Mouse (Mus musculus): Measurements from ENCODE around the gene Galntl6.
A peak's percentile ranks its signal among the peaks of the same experiment; 100 is the strongest.

Gene Galntl6

DNA sequence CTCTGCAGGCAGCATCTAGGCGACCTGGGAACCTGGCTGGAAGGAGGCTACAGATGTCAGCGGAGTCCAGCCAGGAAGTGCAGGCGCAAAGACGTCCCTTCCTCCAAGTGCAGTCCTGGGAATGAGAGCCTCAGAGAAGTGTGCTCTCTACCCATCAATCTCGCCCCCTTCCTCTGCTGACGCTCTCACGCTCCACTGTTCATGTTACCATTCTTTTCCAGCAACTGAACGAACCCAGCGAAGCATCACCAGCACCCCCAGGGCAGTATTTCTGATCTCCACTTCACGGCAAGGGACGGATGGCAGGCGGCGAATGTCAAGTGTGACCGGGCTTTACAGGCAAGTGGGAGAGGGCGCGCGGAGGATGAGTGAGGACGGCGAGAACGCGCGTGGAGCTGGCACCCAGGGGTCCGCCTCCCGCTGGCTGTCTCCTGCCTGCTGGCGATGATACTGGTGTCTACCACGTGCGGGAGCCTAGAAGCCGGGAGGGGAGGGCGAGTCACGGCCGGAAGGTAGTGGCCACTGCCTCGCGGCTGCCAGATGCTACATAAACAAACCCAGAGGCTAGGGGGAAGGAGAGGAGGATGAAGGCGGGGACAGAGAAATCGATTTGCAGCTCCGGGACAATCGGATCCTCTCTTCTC, at the start of gene Galntl6:
Gene Galntl6 (minus strand): TSS at position 445 of the 644 bp plus-strand sequence.
- DNase-seq = peak; percentile 65

DNA sequence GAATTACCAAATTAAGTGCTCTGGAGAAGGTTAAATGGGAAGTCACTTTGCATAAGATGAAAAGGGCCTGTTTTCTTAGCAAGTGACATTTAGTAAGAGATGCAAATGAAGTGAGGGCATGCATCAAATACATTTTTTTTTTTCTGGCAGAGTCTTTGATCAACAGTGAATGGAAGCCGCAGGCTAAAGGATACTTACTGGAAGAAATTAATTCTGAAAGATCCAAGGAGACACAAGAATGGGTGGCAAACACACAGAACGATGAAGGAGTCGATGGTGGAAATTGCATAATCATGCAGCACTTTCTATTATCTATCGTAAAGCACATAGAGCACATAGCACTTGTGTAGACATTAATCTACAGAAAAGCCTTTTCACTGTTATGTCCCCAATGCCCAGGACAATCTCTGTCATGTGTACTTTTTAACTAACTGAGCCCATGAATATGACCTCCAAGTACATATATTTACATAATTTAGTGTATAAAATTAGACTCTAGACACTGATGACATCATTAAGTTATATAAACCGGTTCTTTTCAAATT, 44.8 kb upstream of the Galntl6 start:
- no peak for DNase-seq

DNA sequence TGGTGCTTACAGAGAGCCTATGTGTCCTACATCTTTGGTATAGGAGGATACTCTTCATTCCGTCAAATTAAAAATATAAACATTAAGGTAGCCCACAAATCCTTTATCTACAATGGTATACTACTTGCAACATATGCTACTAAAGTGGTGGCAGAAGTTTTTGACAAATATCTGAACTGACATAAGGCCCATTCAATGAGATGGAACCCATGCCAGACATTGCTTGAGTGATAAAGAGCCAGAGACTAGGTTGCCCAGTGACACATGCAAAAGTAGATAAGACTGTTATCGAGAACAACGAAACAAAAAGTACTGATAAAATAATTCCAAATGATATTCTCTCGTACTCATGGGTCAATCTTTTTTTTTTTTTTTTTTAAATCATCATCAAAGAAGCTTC, 31.3 kb upstream of the Galntl6 start:
- no peak for DNase-seq

DNA sequence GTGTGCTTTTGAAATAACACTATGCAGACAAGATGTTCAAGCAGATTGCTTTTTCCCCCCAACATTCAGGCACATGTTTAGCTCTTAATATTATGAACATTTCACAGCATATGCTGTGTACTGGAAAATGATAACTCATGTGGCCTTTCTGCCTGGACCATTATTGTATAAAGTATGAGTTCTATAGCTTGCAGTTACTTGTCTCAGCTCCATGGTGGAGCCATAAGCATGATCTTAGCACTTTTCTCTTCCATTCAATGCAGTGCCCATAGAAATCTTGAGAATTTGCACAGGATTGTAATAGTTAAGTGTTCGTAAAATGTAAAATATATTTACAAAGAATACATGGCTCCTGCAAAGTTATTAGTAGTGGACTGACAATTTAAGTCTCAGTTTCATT, 18.6 kb upstream of the Galntl6 start:
- DNase-seq = no peak

DNA sequence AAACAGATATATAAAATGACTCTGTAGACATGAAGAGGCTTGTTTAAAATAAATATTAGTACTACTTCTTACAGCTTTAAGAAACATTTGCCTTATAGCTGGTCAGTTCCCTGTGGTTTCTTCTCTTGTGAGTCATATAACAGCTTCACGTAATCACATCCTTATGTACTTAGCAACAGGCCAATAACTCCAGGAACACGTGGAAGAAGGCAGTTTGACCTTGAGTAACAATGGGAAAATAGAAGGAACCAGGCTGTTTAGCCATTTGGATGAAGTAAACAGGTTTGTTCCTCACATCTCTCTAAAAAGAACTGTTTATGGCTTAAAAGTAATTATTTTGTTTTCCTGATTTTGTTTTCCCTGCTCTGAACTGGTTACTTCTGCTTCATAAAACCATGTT, 2.7 kb upstream of the Galntl6 start:
- DNase-seq = no peak

DNA sequence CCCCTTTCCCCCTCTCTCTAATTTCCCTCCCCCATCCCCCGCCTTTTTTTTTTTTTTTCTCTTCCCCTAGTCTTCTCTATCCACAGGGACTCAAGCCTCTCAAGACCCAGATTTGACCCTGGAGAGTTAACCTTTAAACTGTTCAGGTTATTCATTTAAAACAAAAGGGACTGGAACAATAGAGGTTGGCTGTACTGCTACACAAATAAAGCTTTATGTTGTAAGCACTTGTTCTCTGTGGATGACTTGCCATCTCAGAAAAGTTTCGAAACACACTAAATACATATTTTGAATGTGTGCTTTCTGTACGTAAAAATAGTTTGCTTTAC, 1.2 kb upstream of the Galntl6 start:
- DNase-seq = no peak

DNA sequence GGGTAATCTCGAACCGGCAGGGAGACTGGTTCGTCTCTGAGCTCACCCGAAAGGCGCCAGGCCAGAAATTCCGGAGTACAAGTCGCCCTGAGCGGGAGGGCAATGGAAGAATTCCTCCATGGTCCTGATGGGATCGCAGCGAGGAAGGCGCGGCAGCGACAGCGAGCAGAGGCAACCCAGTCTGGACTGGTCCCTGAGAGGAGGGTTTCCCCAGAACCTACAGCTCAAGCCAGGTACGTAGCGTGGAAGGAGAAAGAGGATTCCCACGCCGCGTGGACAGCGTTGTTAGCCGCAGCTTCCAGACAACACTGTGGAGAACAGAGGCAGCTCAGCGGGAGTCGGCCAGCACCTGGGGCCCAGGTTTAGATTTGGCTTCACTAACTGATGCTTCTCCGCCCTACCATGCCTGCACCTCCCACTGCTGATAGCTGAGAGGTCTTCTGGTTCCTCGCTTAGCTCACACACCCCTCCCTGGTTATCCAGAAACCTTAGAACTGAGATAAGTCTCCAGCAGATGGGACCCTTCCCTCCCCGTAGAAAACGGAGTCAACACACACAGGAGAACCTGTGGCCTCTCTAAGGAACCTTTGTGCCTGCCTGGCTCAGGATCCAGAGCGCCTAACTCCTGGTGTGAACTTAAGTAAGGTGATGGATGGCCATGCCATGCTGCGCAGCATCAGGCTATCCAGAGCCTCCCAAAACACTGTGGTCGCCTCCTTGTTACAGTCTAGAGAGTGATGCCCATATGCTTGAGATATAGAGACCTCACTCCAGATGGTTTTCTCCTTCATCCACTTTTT, 600 bp upstream of the Galntl6 start:
- DNase-seq = peak; percentile 56

DNA sequence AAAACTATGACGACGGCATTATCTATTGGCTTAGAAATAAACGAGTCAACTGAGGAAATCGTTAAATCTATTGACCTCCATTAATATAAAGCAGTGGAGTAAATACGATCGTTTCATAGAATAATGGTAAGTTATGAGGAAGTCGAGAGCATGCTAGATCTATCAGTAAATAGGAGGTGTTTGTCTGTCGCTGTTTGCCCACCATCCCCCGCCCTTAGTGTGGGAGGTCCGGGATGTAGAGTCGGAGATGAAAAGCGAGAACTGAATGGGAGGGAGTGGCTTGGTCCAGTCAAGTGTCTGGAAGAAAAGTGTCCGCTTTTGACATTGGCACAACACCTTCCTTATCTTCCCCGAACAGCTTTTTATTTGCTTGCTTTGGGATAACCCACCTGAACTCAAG, 763 bp downstream of the Galntl6 start, which contains the start of gene BC030500:
Gene BC030500 (plus strand): TSS at position 79 of the 400 bp plus-strand sequence.
- DNase-seq = no peak

DNA sequence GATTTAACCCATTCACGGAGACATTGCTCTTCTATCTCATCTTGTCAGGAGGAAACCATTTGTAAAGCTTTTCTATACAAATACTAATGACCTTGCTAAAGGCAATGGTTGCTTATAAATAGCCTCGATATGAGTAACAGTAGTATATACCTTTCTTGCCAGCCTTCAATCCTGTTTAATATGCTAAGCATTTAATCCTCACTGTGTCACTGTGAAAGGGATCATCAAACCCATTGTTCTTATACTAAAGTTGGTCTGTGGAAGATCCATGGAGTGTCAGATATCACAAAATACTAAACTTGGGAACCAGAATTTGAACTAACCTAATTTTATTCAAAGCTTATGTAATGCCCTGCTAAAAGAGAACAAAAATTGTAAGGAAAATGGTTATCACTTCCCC, 8.0 kb downstream of the Galntl6 start:
- no peak for DNase-seq

DNA sequence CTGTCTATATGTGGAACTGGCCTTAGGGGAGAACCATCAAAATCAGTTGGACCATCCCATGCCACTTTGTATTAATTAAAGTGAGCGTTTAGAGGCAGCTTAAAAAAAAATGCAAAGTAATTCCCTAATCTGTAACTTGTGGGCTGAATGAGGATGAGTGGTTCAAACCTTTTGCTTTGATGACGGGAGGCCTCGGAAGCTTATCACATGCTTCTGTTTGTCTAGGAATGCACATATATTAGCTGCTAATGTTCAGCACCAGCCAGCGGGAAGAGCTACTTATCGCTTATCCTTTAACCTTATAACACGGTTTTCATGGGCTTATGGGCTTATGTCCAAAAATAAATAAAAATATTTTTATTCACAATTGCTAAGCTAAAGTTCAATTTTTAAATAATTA, 16.5 kb downstream of the Galntl6 start:
- DNase-seq = no peak

DNA sequence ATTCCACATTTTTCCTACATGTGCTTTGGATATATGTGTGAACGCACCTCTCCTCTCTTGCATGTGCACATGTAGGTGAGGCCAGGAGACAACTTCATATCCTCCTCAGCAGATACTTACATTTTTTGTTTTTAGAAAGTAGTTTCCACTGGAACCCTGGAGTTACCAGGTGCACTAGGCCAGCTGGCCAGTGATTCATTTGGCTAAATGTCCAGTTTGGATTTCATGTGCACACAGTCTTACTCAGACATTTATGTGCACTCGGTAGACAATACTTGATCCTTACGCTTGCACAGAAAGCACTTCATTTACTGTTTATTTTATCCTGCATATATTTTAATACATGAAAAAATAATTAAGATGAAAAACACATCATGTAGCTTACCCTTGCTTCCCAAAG, 21.8 kb downstream of the Galntl6 start:
- DNase-seq = no peak

DNA sequence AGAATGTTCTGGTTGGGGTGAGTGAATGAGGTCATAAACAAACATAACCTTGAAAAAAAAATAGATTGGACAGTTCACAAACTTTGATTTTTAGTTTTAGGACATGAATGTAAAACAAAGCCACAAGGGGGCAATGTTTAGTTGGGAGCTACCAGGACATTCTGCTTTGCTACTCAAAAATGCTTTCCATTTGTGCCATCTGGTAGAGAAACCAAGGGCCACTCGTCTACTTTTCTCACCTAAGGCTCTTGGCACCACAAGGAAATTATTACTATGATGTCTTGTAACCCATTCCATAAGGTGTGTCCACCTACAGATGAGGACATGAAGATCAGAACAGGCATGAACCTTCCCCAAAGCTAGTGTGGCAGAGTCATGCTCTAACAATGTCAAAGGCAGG, 26.0 kb downstream of the Galntl6 start:
- DNase-seq = no peak

DNA sequence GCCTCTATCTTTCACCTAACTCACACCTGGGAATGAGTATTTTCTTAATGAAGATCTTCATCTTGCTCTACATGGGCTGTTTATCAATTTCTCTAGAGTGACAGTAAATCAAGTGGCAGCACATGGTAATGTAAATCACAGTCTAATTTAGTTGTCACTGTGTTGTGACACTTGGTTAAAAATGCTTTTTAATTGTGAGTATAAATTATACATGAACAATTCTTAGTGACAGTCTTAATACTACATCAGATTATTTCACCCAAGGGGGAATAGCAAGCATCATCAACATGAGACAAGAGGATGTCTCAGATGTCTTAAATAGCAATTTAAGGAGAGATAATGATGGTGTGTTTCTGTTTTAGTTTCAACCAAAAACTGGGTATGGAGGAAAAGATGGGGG, 88.1 kb downstream of the Galntl6 start:
- no peak for DNase-seq

DNA sequence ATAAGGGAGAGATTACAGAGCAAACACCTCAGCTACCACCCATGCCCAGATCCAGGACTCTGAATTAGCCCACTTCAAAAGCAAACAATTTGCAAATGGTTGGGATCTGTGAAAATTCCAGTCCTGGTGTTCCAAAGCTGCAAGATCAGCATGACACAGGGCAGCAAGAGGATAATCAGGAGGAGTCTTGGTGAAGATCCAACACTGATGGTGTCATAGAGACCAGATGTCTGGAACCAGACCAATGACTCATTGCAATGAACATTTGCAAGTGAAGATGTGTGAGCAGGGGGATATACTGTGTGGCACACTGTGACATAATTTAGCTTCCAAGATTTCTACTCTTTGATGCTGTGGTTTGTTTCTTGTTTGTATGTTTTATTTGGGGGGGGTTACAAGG, 107.2 kb downstream of the Galntl6 start:
- no peak for DNase-seq

DNA sequence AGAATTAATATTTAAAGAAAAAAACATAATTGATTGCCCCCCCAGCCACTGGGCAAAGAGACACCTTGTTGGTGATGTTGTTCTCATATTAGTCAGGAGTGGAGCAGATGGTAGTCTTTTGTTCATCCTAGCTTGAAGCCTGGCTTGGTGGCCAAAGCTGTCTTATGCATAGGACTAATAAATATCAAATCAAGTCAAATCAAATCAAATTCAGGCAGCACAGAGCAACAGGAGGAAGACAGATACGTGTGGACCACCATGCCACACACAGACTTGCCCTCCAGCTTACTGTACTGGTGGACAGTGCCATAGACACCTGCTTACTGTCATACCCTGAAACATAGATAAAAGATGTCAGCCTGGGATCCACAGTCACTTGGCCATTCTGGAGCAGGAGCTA, 110.6 kb downstream of the Galntl6 start:
- no peak for DNase-seq

DNA sequence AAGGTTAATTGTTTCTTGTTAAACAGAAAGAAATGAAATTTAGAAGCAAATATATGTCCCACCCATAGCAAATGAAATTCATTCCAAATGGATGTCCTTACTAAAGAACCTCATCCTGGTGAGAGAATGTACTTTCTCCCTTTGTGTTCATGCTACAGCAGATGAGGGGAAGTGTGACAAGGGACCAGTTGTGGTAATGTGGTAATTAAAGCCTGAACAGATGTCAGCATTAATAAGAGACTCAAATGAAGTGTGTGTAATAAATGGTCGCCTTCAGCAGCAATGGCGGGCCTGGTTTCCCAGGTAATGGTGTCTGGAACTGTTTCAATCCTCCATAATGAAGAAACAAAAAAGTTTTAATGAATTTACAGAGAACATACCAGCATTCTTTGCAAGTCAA, 158.7 kb downstream of the Galntl6 start:
- no peak for DNase-seq

DNA sequence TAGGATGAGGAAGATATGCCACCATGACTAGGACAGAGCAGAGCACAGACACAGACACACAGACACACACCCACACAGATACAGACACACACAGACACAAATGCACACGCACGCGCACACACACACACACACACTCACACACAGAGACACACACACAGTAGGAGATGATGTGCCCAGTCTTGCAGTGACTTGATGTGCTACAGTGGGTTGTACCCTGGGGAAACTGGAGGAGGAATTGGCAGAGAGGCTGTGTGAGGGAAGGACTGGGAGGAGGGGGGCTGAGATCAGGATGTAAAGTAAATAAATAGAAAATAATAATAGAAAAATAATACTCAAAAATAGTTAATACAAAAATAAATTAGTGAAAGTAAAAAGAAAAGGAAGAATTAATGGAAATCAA, 174.5 kb downstream of the Galntl6 start:
- DNase-seq = no peak

DNA sequence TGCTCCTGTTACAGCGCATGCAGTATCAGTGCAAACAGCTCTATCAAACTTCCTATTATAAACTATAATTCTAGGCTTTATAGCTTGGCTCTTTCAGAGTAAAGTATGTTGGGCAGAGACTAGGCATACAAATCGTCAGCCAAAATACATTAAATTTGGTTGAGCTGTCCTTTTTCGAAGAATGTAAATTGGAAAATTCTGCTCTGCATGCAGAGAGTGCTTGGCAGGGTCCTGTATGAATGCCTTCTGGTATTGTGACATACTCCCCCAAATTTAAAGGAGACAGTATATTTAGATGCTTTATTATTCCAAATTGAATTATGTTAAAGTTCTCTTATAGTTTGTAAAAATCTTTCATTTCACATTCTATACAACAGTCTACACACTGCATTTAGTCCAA, 220.7 kb downstream of the Galntl6 start:
- no peak for DNase-seq

DNA sequence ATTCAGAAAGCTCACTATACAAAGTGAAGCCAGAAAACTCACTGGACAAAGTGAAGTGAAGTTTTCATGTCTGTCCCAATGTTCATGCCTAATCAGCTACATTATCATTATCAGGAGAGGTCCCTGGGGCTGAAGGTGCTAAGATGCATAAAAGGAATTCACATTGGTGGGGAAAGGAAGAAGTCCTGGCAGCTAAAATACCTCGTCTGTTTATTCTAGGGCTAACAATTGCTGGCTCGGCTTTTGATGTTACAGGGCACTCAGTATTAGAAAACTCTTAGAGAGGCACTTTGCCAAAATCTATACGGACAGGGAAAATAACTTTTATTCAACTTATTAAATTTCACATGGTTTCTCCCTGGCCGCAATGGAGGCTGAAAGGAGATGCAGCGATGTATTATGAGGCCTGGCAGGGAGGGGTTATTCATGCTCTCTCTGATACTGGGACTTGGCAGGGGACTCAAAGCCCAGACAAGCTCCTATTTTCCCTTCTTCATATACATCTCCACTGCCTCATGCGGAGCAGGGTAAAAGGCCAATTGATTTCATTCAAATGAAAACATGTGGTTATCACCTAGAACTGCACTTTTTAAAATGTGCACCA, 234.5 kb downstream of the Galntl6 start:
- no peak for DNase-seq

DNA sequence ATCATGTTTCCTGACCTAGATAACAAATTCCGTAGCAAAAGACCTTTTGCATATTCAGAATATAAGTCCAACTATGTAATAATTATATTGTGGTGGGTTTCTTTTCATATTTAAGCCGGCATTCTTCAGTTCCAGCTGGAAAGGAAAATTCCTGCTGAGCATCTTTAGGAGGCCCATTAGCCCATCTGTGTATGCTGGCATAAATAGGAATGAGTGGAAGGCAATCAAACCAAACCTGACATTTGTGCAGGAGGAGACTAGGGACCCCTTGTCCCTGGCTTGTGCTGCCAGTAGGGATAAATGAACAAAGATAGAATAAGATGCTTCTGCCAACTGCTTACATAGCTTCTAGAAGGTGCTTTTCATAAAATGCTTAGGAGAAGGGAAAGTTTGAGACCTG, 243.4 kb downstream of the Galntl6 start:
- DNase-seq = no peak

DNA sequence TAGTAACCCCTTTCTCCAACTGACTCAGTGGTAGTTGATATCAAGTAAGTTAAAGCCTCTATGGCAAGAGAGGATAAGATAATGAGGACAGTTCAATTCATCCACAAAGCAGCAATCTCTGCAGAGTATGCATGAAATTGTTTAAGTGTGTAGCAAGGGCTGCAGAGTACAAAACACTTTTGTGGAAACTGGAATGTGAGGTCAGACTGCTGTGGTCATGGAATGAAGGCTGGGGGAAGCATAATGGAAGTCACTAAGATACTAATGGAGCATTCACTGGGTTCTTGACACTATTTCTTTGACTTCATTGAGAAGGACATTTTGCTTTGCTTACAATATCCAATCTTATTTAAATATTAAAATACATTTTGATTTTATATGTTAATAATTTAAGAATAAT, 252.4 kb downstream of the Galntl6 start:
- DNase-seq = no peak

DNA sequence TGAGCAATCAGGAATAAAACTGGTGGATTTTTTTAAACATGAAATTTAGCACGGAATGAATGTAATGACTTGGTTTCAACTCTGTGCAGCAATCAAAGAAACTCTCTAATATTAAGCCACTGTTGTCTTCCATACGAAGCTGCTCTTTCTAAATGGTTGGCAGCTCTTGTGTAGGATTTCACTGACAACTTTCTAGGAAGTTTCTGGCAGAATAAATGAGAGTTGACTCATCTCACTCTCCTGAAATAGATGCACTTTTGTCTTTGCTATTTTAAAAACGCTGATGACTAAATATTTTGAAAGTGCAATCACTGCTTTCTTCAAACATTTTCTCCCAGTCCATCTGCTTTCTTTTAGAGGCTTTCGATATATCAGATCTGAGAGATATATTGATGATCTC, 256.8 kb downstream of the Galntl6 start:
- DNase-seq = no peak

DNA sequence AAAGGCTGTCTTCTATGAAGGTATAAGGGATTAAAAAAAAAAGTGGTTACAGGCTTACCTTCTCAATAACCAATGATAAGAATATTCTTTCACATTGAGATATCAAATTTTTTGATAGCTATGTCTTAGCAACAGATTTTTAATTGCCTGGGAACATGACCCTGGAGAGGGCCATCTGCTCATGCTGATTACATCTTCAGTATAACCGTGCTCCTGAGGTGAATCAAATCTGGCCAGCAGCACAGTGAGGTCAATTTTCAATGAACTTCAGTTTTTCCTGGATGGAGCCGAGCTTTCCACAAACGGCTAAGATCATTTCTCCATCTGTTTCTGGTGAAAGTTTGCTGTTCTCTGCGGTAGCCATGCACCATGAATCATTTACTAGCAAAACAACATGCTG, 306.0 kb downstream of the Galntl6 start:
- DNase-seq = no peak

DNA sequence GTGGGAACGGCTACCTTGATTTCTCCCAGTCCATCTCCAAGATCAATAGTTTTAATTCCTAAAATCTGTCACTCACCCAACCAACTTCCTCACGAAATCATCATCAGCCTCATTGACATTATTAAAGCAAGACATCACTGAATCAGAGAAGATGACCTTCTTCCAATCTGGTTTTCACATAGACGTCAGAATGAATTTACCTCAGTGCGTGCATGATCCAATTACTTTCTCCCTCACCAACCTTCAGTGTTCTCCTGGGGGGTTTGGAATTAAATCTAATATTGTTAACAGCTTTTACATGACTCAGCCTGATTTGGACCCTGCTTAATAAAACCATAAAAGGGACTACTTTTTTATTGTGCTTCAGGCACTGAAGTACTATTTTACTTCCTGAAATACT, 307.7 kb downstream of the Galntl6 start:
- no peak for DNase-seq

Data from right cerebral cortex, postnatal 4 days (tissue).